Mouse (Mus musculus): ENCODE measurements around the gene Lime1. TPM values are rescaled to one million over a fixed set of nuclear protein-coding genes. Genes with fewer than 3 reads are reported as not detected.

The Lime1 gene
- polyA plus RNA-seq, 1 experiment from 2014 or later, result 6.2 TPM

DNA sequence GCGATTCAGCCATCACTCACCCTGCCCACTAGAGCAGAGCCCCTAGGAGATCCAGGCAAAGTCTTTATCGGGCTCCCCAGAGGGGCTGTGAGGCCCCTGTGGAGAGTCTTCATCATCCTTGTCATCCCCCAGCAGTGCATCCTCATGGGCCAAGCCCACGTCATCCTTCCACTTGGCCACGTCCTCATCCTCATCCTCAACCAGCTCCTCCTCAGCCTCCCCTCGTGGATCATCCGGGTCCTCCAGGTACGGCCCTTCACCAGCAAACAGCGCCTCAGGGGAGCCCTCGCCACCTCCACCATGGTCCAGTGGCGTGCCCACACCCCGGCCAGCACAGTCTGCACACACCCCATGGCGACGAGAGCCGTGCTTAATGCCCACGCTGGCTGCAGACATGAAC, 11.1 kb downstream of the Lime1 start:
- Histone ChIP-seq H3K9ac (no peak overlapping the region), H3K27me3 (no peaks in the 10 kb centered on the region), H3K4me1 (replicated peaks) (no peaks in the 10 kb centered on the region), H3K4me3 (replicated peaks) (no peak overlapping the region), H3K36me3 (replicated peaks) (peaks cover 50% of the 10 kb centered on the region), H3K4me2 (no peak overlapping the region), H3K9me3 (replicated peaks) (no peaks in the 10 kb centered on the region), H3K27ac (replicated peaks) (no peak overlapping the region)
- no peak for ATAC-seq (ENCODE audit: insufficient read depth)
- 83% methylated on average over 15 of the region's 15 CpGs for WGBS (ENCODE audit: insufficient replicate concordance)

DNA sequence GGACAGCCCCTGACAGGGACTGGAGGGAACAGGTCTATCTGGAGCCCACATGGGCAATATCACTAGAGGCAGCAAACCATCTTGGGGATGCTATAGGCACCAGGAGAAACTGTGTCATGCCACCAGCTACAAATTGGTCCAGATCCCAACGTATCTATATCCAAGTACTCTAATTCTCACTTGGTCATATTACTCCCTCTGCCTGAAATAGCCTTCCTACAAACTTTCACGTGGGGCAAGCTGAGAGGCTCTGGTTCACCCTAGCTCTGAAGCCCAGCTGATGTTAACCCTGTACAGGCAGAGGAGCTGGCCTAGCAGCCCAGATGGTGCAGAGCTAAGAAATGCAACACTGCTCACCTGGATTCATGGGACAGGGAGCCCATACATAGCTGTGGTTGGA, 11.7 kb downstream of the Lime1 start:
- Histone ChIP-seq H3K9ac (no peak overlapping the region), H3K36me3 (replicated peaks) (peaks cover 48% of the 10 kb centered on the region), H3K27ac (replicated peaks) (no peak overlapping the region), H3K27me3 (no peaks in the 10 kb centered on the region), H3K9me3 (replicated peaks) (no peaks in the 10 kb centered on the region), H3K4me3 (replicated peaks) (no peak overlapping the region), H3K4me1 (replicated peaks) (no peaks in the 10 kb centered on the region), H3K4me2 (no peak overlapping the region)
- WGBS (ENCODE audit: insufficient replicate concordance), result 65% methylated on average over 2 of the region's 2 CpGs
- ATAC-seq (ENCODE audit: insufficient read depth), result no peak

DNA sequence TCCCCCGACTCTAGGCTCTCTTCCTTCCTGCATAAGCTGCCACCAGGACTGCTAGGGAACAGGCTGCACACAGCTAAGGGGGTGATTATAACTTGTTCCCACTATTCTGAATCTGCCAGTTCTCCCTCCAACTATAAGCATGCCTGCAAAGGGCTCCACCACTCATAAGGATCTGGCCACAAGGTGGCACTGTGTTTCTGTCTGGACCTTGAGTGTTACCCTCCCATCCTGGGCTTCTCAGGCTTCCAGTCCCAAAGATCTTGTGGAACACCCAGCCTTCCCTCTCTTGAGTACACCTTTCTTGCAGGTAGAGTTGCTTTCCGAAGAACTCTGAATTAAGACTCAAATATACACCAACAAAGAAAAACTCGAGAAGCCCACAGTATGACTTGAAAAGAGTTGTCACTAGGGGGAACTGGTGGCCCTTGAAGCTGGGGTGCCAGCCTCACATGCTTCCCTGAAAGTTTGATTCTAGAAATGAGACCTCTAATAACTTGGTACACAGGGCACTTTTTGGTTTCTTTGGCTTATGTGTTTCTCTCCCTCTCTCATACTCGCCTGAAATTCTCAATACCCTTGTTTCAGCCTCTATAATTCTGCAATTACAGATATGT, 12.8 kb downstream of the Lime1 start:
- no peak overlapping the region for H3K27ac ChIP-seq (replicated peaks)
- WGBS (ENCODE audit: insufficient replicate concordance), result 28% methylated on average over 4 of the region's 4 CpGs

DNA sequence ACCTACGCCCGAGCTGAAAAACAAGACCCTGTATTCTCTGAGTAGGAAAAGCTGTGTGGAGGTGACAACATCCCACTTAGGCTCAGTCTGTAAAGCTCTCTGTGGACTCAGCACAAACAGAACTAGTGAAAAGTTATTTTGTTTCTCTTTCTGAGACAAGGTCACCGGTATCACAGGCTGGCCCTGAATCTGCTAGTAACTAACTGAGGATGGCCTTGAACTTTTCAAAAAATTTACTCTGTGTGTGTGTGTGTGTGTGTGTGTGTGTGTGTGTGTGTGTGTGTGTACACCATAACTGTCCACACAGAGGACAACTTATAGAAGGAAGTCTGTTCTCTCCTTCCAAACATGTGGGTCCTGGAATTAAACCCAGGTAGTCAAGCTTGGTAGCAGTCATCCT, 14.2 kb downstream of the Lime1 start:
- ATAC-seq (ENCODE audit: insufficient read depth), result no peak
- Histone ChIP-seq H3K27me3 (no peaks in the 10 kb centered on the region), H3K27ac (replicated peaks) (no peak overlapping the region), H3K9ac (no peak overlapping the region), H3K4me1 (replicated peaks) (no peaks in the 10 kb centered on the region), H3K36me3 (replicated peaks) (peaks cover 39% of the 10 kb centered on the region), H3K9me3 (replicated peaks) (no peaks in the 10 kb centered on the region), H3K4me2 (no peak overlapping the region), H3K4me3 (replicated peaks) (no peak overlapping the region)
- 91% methylated on average over 3 of the region's 3 CpGs for WGBS (ENCODE audit: insufficient replicate concordance)

More for the DNA sequence above, 12.8 kb downstream of the Lime1 start:
- peaks cover 43% of the 10 kb centered on the region for H3K36me3 ChIP-seq (replicated peaks)
- no peak overlapping the region for H3K9ac ChIP-seq
- H3K27me3 ChIP-seq, result no peaks in the 10 kb centered on the region
- no peak overlapping the region for H3K4me3 ChIP-seq (replicated peaks)
- no peak overlapping the region for H3K4me2 ChIP-seq
- peak; percentile 61 for ATAC-seq (ENCODE audit: insufficient read depth)
- H3K9me3 ChIP-seq (replicated peaks), result no peaks in the 10 kb centered on the region
- H3K4me1 ChIP-seq (replicated peaks), result no peaks in the 10 kb centered on the region

DNA sequence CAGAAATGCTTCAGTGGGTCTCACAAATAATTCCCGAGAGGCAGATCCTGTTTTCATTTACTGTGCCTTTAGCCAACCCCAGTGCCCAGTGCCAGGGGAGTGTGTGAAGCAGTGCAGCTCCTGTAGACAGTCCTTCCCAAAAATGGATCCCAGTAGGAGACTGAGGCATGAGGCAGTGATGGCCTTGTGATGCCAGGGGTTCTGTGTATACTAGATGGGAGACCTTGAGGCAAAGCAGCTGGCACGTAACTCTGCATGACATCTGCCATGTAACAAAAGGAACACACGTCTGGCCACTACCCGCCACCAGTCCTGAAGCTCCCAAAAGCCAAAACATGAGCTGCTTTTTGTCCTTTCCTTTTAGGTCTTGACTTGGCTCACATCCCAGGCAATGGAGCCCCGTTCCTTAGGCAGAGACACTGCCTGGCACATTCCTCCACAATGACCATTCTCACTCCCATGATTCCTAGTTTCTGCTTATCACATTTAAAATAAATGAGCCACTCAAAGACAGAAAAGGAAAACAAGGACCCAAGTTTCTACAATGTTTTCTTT, 17.4 kb downstream of the Lime1 start:
- ATAC-seq (ENCODE audit: insufficient read depth), result no peak
- Histone ChIP-seq H3K9me3 (replicated peaks) (no peaks in the 10 kb centered on the region), H3K9ac (no peak overlapping the region), H3K4me1 (replicated peaks) (peaks cover 6% of the 10 kb centered on the region; the same call in 1 of the 2 replicates), H3K27me3 (no peaks in the 10 kb centered on the region), H3K36me3 (replicated peaks) (peaks cover 17% of the 10 kb centered on the region), H3K4me2 (no peak overlapping the region), H3K4me3 (replicated peaks) (no peak overlapping the region), H3K27ac (replicated peaks) (no peak overlapping the region)
- WGBS (ENCODE audit: insufficient replicate concordance), result 77% methylated on average over 5 of the region's 5 CpGs

DNA sequence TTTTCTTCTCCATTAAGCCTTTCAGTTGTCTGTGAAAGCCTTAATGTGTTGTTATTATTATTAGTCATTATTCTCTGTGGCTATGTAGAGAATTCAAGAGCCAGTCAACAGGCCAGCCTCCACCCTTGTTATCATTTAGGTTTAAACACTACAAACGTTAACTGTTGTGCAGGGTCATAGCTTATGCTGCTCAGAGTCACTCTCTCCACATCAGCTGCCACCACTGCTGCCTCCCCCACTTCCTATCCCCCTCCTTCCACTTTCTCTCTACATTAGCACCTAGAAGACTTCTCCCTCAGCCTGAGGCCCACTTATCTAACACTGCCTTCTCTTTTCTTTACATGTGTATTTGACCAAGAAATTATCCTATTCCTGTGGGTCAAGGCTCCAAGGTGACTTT, 21.6 kb downstream of the Lime1 start:
- no peak overlapping the region for H3K4me2 ChIP-seq
- no peak overlapping the region for H3K9ac ChIP-seq
- WGBS (ENCODE audit: insufficient replicate concordance), result 6% methylated on average over 1 of the region's 1 CpGs
- H3K36me3 ChIP-seq (replicated peaks), result peaks cover 8% of the 10 kb centered on the region; the same call in 1 of the 2 replicates
- H3K4me1 ChIP-seq (replicated peaks), result peaks cover 10% of the 10 kb centered on the region; the same call in 1 of the 2 replicates
- no peaks in the 10 kb centered on the region for H3K27me3 ChIP-seq
- H3K9me3 ChIP-seq (replicated peaks), result no peaks in the 10 kb centered on the region
- ATAC-seq (ENCODE audit: insufficient read depth), result no peak
- no peak overlapping the region for H3K27ac ChIP-seq (replicated peaks)
- no peak overlapping the region for H3K4me3 ChIP-seq (replicated peaks)

DNA sequence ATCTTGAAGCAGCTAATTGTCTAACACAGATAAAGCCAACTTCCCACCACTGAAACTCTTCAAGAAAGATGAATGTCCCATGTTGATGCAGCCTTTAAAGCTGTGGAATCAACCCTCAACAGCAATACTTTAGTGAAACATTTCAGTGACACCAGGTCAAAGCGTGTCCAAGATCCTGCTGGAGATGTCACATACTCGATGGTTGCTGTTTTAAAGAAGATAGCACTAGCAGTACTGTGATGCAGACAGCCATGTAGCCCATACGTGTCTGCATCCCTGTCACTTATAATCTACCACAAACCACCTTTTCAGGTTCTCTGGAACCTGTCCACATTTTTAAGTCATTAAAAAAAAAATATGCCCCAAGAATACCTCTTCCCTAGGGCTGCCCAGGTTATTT, 23.8 kb downstream of the Lime1 start:
- H3K27ac ChIP-seq (replicated peaks), result no peak overlapping the region
- H3K9ac ChIP-seq, result no peak overlapping the region
- H3K4me3 ChIP-seq (replicated peaks), result no peak overlapping the region
- ATAC-seq (ENCODE audit: insufficient read depth), result no peak
- H3K36me3 ChIP-seq (replicated peaks), result peaks cover 17% of the 10 kb centered on the region
- H3K4me1 ChIP-seq (replicated peaks), result peaks cover 10% of the 10 kb centered on the region; the same call in 1 of the 2 replicates
- WGBS (ENCODE audit: insufficient replicate concordance), result 49% methylated on average over 3 of the region's 3 CpGs
- no peaks in the 10 kb centered on the region for H3K27me3 ChIP-seq
- no peaks in the 10 kb centered on the region for H3K9me3 ChIP-seq (replicated peaks)
- H3K4me2 ChIP-seq, result no peak overlapping the region

DNA sequence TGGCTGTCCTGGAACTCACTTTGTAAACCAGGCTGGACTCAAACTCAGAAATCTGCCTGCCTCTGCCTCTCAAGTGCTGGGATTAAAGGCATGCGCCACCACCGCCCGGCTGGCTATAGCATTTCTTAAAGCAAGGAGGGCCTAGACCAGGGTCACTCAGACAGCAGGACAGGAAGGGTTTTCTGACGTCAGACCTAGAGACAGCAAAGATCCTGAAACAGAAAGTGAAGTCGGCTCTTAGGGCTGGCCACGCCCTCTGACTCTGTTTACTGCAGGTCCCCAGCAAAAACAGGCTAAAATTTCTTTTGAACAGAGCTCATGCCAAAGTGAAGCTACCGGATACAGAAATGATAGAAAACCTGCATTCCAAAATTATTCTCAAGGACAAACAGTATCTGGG, 29.8 kb downstream of the Lime1 start:
- Histone ChIP-seq H3K9me3 (replicated peaks) (no peaks in the 10 kb centered on the region), H3K9ac (no peak overlapping the region), H3K4me1 (replicated peaks) (peaks cover 5% of the 10 kb centered on the region; the same call in 1 of the 2 replicates), H3K36me3 (replicated peaks) (peaks cover 34% of the 10 kb centered on the region), H3K27me3 (no peaks in the 10 kb centered on the region), H3K4me2 (no peak overlapping the region), H3K4me3 (replicated peaks) (no peak overlapping the region), H3K27ac (replicated peaks) (no peak overlapping the region)
- WGBS (ENCODE audit: insufficient replicate concordance), result 67% methylated on average over 7 of the region's 7 CpGs
- no peak for ATAC-seq (ENCODE audit: insufficient read depth)

DNA sequence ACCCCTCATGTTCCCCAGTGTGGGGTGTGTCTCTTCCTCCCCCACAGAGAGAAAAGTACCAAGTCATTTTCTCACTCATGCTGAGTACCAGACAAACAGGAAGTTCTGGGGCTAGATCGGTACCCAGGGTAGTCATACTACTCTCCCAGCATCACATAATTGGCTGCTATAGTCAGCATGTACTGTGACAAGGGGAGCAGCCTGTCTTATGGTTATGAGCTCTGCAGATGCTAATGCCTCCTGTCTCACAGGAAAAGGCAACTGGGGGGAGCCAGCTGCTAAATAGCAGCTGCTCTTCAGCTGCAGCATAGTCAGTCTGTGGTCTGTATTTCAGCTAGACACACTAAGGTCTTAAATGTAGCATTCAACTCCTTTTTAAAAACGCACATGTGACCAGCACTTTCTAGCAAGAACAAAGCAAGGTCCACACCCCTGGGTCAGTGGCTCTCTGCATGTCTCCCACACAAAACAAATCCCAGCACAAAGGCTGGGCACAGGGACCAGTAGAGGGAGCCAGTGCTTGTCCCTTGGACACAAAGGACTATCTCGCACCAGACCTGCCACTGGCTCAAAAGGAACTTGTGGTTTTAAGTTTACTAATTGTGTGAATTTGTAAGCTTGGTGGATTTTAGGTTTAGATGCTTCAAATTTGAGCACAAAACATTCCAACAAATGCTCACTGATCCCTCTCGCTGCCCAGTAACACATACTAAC, 31.0 kb downstream of the Lime1 start:
- Histone ChIP-seq H3K4me1 (replicated peaks) (peaks cover 10% of the 10 kb centered on the region), H3K9me3 (replicated peaks) (no peaks in the 10 kb centered on the region), H3K4me3 (replicated peaks) (no peak overlapping the region), H3K27ac (replicated peaks) (no peak overlapping the region), H3K9ac (no peak overlapping the region), H3K36me3 (replicated peaks) (peaks cover 32% of the 10 kb centered on the region), H3K27me3 (no peaks in the 10 kb centered on the region), H3K4me2 (no peak overlapping the region)
- ATAC-seq (ENCODE audit: insufficient read depth), result peak; percentile 47; the same call in 1 of the 2 replicates
- 40% methylated on average over 4 of the region's 4 CpGs for WGBS (ENCODE audit: insufficient replicate concordance)

DNA sequence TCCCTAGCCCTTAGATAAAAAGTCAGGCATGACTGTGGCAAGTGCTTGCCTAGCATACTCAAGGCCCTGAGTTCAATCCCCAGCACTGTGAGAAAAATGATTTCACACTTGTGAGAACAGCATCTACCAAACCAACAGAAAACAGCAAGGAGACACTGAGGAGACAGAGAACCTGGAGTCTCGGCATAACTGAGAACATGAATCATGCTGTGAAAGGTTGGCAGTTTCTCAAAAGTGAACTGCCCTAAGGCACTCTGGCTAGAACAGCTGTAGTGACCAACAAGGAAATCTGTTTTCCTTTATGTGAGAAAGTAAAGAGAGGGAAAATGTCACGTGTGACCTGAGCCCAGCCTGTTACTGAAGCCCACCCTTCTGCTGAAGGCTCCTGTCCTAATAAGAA, 33.3 kb downstream of the Lime1 start:
- ATAC-seq (ENCODE audit: insufficient read depth), result no peak
- Histone ChIP-seq H3K4me2 (no peak overlapping the region), H3K4me3 (replicated peaks) (no peak overlapping the region), H3K9me3 (replicated peaks) (no peaks in the 10 kb centered on the region), H3K4me1 (replicated peaks) (peaks cover 27% of the 10 kb centered on the region), H3K9ac (no peak overlapping the region), H3K36me3 (replicated peaks) (peaks cover 19% of the 10 kb centered on the region; the same call in 1 of the 2 replicates), H3K27me3 (no peaks in the 10 kb centered on the region), H3K27ac (replicated peaks) (no peak overlapping the region)
- WGBS (ENCODE audit: insufficient replicate concordance), result 57% methylated on average over 2 of the region's 2 CpGs

DNA sequence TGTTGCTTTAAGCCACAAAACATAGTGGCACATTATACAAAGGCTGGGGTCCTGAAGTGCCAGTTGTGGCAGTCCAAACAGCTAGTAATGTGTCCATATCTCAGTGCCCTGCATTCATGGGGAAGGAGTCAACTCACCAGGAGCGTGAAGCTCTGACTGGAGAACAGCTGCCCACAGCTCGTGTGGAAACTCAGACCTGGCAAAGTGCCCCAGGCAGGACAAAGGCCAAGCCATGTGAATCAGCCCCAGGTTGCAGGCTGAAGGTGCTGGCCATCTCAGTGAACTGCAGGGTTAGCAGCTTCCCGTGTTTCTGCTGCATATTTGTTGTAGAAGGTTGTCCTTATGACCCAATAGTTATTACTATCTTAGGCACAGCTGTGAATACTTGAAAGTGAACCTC, 36.1 kb downstream of the Lime1 start:
- no peaks in the 10 kb centered on the region for H3K9me3 ChIP-seq (replicated peaks)
- H3K36me3 ChIP-seq (replicated peaks), result peaks cover 10% of the 10 kb centered on the region; the same call in 1 of the 2 replicates
- H3K4me2 ChIP-seq, result no peak overlapping the region
- ATAC-seq (ENCODE audit: insufficient read depth), result no peak
- peaks cover 55% of the 10 kb centered on the region for H3K4me1 ChIP-seq (replicated peaks)
- 63% methylated on average over 3 of the region's 3 CpGs for WGBS (ENCODE audit: insufficient replicate concordance)
- H3K27me3 ChIP-seq, result no peaks in the 10 kb centered on the region
- no peak overlapping the region for H3K4me3 ChIP-seq (replicated peaks)
- H3K27ac ChIP-seq (replicated peaks), result 0 out of 2 replicates have a peak overlapping the region, but pooled peaks have one; percentile 8
- no peak overlapping the region for H3K9ac ChIP-seq

Data from liver, embryonic 15.5 days (tissue).